Mouse (Mus musculus): ENCODE data around the gene Cfap221.

DNA sequence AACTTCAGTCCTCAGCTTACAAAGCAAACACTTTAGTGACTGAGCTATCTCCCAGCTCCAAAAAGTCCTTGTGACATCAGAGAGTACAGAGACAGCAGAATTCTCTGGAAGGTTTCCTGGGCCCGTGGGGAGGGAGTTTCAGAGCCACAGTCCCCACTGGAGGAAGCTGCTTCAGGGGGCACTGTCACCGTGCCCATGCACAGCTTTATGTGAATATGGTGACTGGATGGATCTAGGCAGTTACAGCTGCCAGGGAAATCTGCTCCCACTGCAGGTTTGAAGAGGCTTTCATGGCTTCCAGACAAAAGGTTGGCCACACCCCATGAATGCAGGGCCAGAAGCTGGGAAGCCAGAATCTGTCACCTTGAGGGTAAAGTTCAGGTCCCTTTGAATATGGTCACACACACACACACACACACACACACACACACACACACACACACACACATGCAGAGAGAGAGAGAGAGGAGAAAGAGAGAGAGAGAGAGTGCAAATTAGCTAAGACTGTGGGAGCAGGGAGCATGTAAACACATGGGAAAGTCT is 89.8 kb downstream of the Cfap221 start:
- no peak for TF ChIP-seq CTCF (IDR thresholded peaks at IDR 0.05; ENCODE audit: control insufficient read depth, insufficient read depth, insufficient replicate concordance, low read depth, low read length)
- no peak for TF ChIP-seq POLR2A (IDR thresholded peaks at IDR 0.05; ENCODE audit: control insufficient read depth, low read depth, low read length)

Data from testis, adult 2 months (tissue).